Mouse (Mus musculus) lung, embryonic 14.5 days (tissue): ENCODE data around the gene Tmem143. TPM values are rescaled to one million over a fixed set of nuclear protein-coding genes. Genes with fewer than 3 reads are reported as not detected.

Source experiments
- ATAC-seq: fragments of 200-750 bp; cut with Nextera tagmentation; 2 replicates; pipeline ENCODE4 v1.8.0; 2017; ENCODE audit warnings: mild to moderate bottlenecking, moderate TSS enrichment, moderate library complexity; ENCODE audit not compliant: insufficient read depth
- DNase-seq: peaks from one replicate; pipeline ENCODE4 v3.0.0-alpha.2; 2015
- H3K27ac ChIP-seq: fragments of 300-500 bp; sonication (generic); 2 replicates; pipeline ENCODE4 v1.5.1; 2014; ENCODE audit warnings: low read depth, mild to moderate bottlenecking, moderate library complexity
- H3K27me3 ChIP-seq: fragments of 300-500 bp; sonication (generic); 2 replicates; pipeline ENCODE4 v1.6.1; 2014; ENCODE audit warnings: low read length, control low read depth; ENCODE audit not compliant: insufficient read depth
- H3K36me3 ChIP-seq: fragments of 300-500 bp; sonication (generic); 2 replicates; pipeline ENCODE4 v1.6.1; 2014; ENCODE audit warnings: control low read depth; ENCODE audit not compliant: insufficient read depth
- H3K4me1 ChIP-seq: fragments of 300-500 bp; sonication (generic); 2 replicates; pipeline ENCODE4 v1.6.1; 2014; ENCODE audit warnings: antibody characterized with exemption, control low read depth; ENCODE audit not compliant: insufficient read depth
- H3K4me2 ChIP-seq: fragments of 300-500 bp; sonication (generic); 2 replicates; pipeline ENCODE4 v1.6.1; 2014; ENCODE audit warnings: mild to moderate bottlenecking
- H3K4me3 ChIP-seq: fragments of 300-500 bp; sonication (generic); 2 replicates; pipeline ENCODE4 v1.5.1; 2014; ENCODE audit warnings: low read depth, low read length
- H3K9ac ChIP-seq: fragments of 300-500 bp; sonication (generic); 2 replicates; pipeline ENCODE4 v1.6.1; 2014
- H3K9me3 ChIP-seq: fragments of 300-500 bp; sonication (generic); 2 replicates; pipeline ENCODE4 v1.6.1; 2016; ENCODE audit warnings: low read depth, low read length, control low read depth
- CTCF ChIP-seq: IDR thresholded peaks from 2 replicates; pipeline ENCODE4 v1.5.1; 2016; ENCODE audit warnings: antibody characterized with exemption, low read depth
- WGBS: fragments of 180-500 bp; shearing (Covaris S2); extraction: QIAGEN DNeasy Blood & Tissue Kit; methylation state at CpG from one replicate; pipeline ENCODE4 v1.1.7; 2014; 5-methylcytosine and 5-hydroxymethylcytosine counted together
- polyA plus RNA-seq: library from polyadenylated mRNA; unstranded; fragments of >200 nt; fragmentation: Nextera tagmentation; extraction: Ambion mirVana; gene quantifications from 2 replicates; pipeline ENCODE4 v1.2.1, GENCODE M21; 2014

Gene Tmem143
- polyA plus RNA-seq, 1 experiment from 2014 or later: 3.5 TPM

- Histone ChIP-seq H3K4me3 (no peak overlapping the region), H3K9ac (no peak overlapping the region), H3K4me2 (no peak overlapping the region), H3K9me3 (no peaks in the 10 kb centered on the region), H3K36me3 (peaks cover 15% of the 10 kb centered on the region; the same call in 1 of the 2 replicates), H3K4me1 (no peaks in the 10 kb centered on the region), H3K27ac (no peak overlapping the region), H3K27me3 (no peaks in the 10 kb centered on the region)
- ATAC-seq (no peak; the same call in 1 of the 2 replicates), DNase-seq (no peak)
- TF ChIP-seq CTCF: no peak
- WGBS: 84% methylated on average over 9 of the region's 9 CpGs
Observed at GRCm38 (mm10) chr7:45906622-45907021, 9.9 kb downstream of the Tmem143 start.

DNA sequence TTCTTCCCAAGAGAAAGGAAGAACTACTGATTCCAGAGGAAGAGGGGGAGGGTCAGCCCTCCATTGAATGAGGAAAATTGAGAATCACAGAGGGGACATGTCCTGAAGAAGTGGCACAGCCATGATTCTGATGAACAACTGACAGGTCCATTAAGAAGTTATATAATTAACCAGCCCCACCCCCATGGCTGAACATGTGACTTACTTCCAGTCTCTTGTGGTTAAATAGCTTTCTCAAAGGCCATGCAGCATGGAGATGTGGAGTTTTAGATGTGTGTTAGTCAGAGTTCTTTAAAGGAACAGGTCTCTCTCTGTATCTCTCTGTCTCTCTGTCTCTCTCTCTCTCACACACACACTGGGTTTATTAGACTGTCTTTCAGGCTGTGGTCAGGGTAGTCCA is 11.6 kb downstream of the Tmem143 start:
- Histone ChIP-seq H3K36me3 (peaks cover 15% of the 10 kb centered on the region; the same call in 1 of the 2 replicates), H3K9me3 (no peaks in the 10 kb centered on the region), H3K4me2 (no peak overlapping the region), H3K9ac (no peak overlapping the region), H3K27me3 (no peaks in the 10 kb centered on the region), H3K27ac (no peak overlapping the region), H3K4me1 (no peaks in the 10 kb centered on the region), H3K4me3 (no peak overlapping the region)
- TF ChIP-seq CTCF: no peak
- DNase-seq (no peak), ATAC-seq (no peak)

GRCm38 (mm10) chr7:45909145-45909544 is 12.4 kb downstream of the Tmem143 start:
- ATAC-seq: no peak
- no peaks in the 10 kb centered on the region for H3K4me1 ChIP-seq
- TF ChIP-seq CTCF: no peak
- H3K9ac ChIP-seq: no peak overlapping the region
- H3K36me3 ChIP-seq: peaks cover 15% of the 10 kb centered on the region; the same call in 1 of the 2 replicates
- WGBS: 91% methylated on average over 16 of the region's 16 CpGs
- H3K27ac ChIP-seq: no peak overlapping the region
- no peak overlapping the region for H3K4me3 ChIP-seq
- no peak overlapping the region for H3K4me2 ChIP-seq
- no peaks in the 10 kb centered on the region for H3K27me3 ChIP-seq
- DNase-seq: no peak
- H3K9me3 ChIP-seq: no peaks in the 10 kb centered on the region

DNA sequence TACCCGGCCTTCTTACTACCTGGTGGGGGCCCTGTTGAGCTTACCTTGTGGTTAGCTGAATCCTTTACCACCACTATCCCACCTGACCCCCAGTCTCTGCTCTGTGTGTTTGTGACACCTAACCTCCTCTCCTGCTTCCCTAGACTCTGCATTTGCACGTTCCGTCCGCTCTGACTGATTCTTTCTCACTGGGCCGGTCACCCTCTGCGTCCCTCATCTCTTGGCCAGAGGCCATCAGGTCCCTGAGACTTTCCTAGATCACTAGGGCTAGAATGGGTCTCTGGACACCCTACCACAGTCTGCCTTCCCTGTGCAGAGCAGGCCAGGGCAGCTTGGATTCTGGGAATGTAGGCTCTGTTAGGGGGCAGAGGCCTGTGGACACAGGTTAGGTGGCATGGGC is 17.3 kb downstream of the Tmem143 start:
- 82% methylated on average over 6 of the region's 6 CpGs for WGBS
- Histone ChIP-seq H3K36me3 (peaks cover 20% of the 10 kb centered on the region; the same call in 1 of the 2 replicates), H3K4me3 (no peak overlapping the region), H3K27ac (no peak overlapping the region), H3K4me1 (peaks cover 21% of the 10 kb centered on the region), H3K27me3 (no peaks in the 10 kb centered on the region), H3K9me3 (no peaks in the 10 kb centered on the region), H3K9ac (no peak overlapping the region; the same call in 1 of the 2 replicates), H3K4me2 (no peak overlapping the region)
- ATAC-seq (no peak), DNase-seq (no peak)
- TF ChIP-seq CTCF: no peak

DNA sequence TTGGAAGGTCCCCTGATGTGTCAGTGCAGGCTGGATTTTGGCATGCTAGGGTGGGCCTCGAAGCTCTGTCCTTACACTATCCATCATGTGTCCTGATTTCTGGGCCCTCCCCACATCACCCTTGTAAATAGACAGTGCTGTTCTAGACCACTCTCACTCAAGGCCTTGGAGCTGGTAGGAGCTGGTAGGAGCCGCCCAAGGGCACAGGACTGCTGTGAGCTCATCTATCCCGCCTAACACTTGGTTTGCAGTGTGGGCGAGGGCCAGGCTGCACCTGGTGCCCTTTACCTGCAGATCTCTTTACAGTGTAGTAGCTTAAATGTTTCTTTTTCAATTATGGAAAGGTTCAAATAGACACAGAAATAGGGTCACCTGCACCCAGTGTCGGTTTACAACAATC is 18.3 kb downstream of the Tmem143 start:
- no peak for TF ChIP-seq CTCF
- no peak overlapping the region for H3K9ac ChIP-seq
- DNase-seq (no peak), ATAC-seq (no peak)
- H3K4me2 ChIP-seq: no peak overlapping the region
- H3K27me3 ChIP-seq: no peaks in the 10 kb centered on the region
- no peak overlapping the region for H3K4me3 ChIP-seq
- peaks cover 28% of the 10 kb centered on the region for H3K4me1 ChIP-seq
- H3K27ac ChIP-seq: no peak overlapping the region
- WGBS: 79% methylated on average over 5 of the region's 5 CpGs
- H3K36me3 ChIP-seq: peaks cover 12% of the 10 kb centered on the region; the same call in 1 of the 2 replicates
- H3K9me3 ChIP-seq: no peaks in the 10 kb centered on the region

DNA sequence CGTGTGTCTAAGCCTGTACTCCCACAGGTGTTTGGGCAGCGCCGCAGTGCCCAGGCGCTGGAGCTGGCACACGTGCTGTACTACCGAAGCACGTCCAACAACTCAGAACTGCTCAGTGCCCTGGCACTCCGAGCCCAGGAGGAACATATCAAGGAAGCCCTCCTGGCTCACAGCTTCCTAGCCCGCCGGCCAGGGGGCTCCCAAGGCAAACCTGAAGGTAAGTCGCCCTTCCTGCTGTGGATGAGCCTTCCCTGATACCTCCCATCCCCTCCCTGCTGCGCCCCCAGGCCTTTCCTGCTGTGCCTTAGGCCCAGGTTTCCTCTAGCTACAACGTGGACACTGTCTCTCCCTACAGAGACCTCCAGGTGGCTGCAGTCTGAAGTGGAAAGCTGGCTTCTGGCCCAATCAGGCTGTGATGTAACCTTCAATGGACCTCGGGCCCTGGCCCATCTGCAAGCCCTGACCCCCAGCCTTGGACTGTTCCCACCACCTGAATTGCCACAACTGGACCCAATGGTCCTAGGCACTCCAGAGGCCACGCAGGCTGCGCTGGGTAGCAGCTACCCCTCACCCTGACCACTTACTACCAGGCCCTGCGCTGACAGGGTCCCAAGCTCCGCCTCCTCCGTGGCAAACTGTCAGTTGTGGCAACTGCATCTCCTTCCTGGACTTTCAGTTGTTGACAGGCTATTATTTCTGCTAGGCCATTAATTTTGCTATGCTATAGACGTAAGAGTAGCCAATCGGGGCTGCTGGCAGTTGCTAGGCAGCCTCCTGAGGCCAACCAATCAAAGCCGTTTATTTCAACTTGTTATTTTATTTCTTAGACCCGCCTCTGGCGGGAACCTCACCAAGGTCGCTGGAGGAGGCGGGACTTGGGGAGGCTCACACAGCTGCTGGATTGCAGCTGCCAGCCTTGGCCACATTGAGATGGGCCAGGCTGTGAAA is 19.6 kb downstream of the Tmem143 start:
- DNase-seq (peak; percentile 97), ATAC-seq (peak; percentile 84)
- H3K27ac ChIP-seq: peak overlapping the region; percentile 92
- H3K36me3 ChIP-seq: peaks cover 11% of the 10 kb centered on the region; the same call in 1 of the 2 replicates
- H3K4me3 ChIP-seq: peak overlapping the region; percentile 29
- H3K4me2 ChIP-seq: peak overlapping the region; percentile 60
- H3K4me1 ChIP-seq: peaks cover 28% of the 10 kb centered on the region
- H3K9ac ChIP-seq: peak overlapping the region; percentile 48
- TF ChIP-seq CTCF: no peak
- no peaks in the 10 kb centered on the region for H3K9me3 ChIP-seq
- 32% methylated on average over 26 of the region's 26 CpGs for WGBS
- no peaks in the 10 kb centered on the region for H3K27me3 ChIP-seq

- ATAC-seq: peak; percentile 28; the same call in 1 of the 2 replicates
- Histone ChIP-seq H3K4me2 (peak overlapping the region; percentile 60), H3K9ac (peak overlapping the region; percentile 48), H3K4me1 (peaks cover 28% of the 10 kb centered on the region), H3K9me3 (no peaks in the 10 kb centered on the region), H3K4me3 (peak overlapping the region; percentile 19), H3K27me3 (no peaks in the 10 kb centered on the region), H3K36me3 (peaks cover 11% of the 10 kb centered on the region; the same call in 1 of the 2 replicates), H3K27ac (peak overlapping the region; percentile 92)
- 14% methylated on average over 13 of the region's 13 CpGs for WGBS
- DNase-seq: peak; percentile 45
- no peak for TF ChIP-seq CTCF
Observed at GRCm38 (mm10) chr7:45917004-45917704, 20.4 kb downstream of the Tmem143 start.
